Mouse (Mus musculus) retina, postnatal 1 day (tissue): ENCODE measurements around the gene Stk39.
A peak's percentile ranks its signal among the peaks of the same experiment; 100 is the strongest.

Experiments used
- DNase-seq: peaks from one replicate; pipeline ENCODE4 v3.0.0-alpha.2; 2012

Gene Stk39

DNA sequence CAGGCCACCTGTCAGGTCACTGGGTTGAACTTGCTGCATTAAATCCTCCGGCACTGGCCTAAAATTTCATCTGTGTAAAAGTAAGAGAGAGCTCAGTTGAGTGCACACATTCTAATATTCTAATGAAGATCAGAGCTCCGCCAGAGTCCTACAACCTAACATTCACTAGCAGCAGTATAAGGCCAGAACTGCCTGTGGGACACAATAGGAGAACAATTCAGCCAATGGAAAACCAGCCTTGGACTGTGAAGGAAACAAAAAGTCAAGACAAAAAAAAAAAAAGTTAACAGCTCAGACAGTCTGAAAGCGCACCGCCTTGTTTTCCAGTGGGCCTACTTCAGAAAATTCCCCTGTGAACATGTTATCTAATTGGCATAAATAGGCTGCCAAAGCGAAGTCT, 137.1 kb downstream of the Stk39 start:
- DNase-seq = no peak

- DNase-seq = no peak
Measured at GRCm38 (mm10) chr2:68325306-68325705, 146.8 kb downstream of the Stk39 start.

DNA sequence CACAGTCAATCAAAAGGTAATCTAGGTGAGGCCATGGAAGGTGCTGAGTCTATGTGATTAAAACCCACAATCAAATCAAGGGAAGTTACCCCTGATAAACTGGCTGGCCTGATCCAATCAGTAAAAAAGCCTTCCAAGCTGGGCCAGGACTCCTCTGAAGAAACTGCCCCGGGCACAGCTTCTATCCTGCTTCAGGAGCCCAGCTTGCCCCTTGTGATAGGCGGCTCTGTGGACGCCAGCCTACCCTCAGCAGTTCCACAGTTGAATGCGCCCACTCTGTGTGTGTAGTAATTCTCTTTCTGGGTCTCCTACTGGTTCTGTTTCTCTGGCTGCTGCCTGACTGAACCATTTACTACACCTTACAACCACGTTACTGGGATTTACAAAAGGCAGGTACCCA, 150.8 kb downstream of the Stk39 start:
- no peak for DNase-seq

GRCm38 (mm10) chr2:68320670-68321069, 151.4 kb downstream of the Stk39 start:
- DNase-seq = peak; percentile 93

DNA sequence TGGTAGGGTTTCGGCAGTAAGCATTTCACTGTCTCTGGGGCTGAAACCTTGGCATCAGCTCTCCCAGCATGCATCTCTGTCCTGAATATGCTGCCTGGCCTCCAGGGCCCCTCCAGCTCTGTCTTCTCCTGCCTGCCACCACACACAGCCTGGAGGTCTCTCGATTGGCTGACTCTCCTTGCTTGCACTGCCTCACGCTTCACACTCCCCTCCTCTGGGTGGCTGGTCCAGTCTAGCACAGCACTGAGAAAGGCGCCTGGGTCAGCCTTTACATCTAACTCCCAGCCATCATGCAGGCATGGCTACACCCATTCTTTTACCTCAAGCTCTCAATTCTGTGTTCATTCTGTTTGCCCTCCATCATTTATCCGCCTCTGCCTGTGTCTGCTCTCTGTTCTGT, 153.6 kb downstream of the Stk39 start:
- peak; percentile 14 for DNase-seq

GRCm38 (mm10) chr2:68317895-68318294, 154.2 kb downstream of the Stk39 start:
- DNase-seq = no peak

DNA sequence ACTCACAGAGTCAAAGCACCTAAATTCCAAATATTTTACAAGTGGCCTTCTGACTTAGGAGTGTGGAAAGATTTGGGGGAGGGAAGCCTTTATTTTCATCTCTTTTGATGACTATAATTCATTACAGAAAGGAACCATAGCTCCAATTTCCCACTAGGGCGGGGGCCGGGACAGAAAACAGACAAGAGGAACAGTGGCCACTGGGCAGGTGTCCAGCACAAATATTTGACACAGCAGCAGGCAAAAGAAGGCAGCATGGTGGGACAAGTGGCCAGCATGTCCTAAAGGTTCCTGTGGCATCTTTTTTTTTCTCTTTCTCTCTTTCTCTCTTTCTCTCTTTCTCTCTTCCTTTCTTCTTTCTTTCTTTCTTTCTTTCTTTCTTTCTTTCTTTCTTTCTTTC, 154.6 kb downstream of the Stk39 start:
- DNase-seq = no peak

- peak; percentile 11 for DNase-seq
Measured at GRCm38 (mm10) chr2:68315258-68315657, 156.8 kb downstream of the Stk39 start.

DNA sequence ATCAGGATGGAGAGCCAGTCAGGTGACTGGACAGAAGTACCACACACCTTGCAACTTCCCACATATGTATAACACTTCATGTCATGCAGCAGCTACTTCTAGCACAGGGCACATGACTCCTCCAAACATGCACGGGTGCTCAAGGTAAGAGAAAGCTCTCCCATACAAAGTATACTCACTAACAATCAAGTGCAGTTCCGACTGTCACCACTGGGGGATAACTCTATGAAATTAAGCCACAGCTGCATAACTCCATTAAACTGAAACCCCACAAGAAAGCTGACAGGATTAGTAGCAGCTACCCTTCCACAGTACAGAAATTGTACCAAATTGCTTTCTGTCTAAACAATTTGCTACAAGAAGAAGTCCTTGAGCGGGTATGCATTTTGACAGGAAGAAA, 161.9 kb downstream of the Stk39 start:
- DNase-seq = peak; percentile 34

DNA sequence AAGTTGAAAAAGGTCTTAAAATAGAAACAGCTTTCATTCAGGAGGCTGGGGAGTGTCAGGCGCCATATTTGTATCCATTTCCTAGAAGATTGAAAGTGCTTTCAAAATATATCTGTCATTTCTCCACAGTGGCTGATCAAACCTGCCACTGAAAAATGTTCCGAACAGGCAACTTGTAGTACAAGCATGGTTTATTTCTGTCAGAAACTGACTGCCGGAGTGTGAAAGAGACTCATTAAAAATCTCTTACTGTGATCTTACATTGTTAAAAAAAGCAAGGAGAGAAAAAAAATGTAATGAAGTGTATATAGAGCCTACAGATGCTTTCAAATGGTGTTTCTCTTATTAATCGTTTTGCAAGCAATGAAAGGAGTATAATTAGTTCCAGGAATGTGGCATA, 165.5 kb downstream of the Stk39 start:
- DNase-seq = no peak

DNA sequence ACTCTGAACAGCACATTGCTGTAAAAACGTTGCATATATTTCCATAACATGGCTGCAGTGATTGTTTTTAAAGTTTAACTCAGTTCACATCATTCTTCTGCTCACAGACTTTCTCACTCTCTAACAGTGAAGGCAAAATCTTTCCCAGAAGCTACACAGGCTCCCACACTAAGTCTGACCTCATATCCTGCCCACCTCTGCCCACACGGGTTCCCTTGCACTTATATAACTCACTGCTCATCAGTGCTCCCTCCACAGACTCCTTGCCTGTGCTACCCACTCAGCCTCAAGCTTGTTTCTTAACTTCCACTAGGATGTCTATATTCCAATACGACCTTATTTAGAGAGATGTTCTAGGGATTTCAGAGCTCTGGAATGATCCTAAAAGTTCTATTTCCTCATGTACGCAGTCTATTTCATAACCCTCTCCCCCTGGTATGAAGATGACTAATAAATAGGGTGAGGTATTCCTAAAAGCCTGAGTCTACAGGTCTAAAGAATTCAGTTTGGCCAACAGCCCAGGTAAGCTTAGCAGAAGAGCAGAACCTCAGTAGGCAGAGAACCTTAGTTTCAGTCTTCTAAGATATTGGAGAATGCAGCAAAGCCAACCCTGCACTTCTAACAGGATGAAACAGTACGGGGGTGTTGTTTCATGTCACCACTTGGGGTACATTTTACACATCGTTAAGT, 167.2 kb downstream of the Stk39 start:
- no peak for DNase-seq

DNA sequence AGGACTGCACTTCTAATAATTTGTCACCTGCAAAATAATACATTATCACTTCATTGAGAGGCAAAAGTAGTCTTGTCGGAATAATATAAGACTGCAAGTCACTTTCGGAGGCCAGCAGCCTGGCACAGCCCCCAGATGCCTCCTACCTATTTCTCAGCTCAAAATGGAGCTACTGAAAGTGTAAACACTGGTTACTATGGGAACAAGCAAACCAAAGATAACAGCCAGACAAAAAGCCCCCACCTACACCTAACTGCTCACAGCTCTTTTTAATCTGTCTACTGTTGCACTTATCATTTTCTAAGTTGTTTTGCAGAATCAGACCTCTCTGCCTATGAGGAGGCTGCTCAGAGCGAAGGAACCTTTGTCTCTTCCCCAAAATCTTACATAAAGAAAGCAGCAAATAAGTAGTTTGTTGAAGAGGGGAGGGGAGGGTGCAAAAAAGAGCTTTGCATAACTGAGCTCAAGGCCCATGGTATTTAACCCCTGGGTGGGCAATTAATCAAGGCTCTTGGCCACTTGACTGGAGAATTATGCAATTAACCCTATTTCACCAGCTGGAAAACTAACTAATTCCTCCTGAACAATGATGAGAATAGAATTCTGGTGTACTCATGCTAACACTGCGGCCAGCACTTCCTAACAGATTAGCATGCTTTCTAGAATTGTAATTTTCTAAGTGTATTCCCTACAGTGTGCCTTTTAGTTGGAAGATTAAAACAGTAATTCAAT, 170.1 kb downstream of the Stk39 start:
- DNase-seq = peak; percentile 69

- DNase-seq = no peak
Measured at GRCm38 (mm10) chr2:68298356-68298755, 173.7 kb downstream of the Stk39 start.

- DNase-seq = no peak
Measured at GRCm38 (mm10) chr2:68297955-68298354, 174.1 kb downstream of the Stk39 start.

- DNase-seq = no peak
Measured at GRCm38 (mm10) chr2:68296743-68297142, 175.3 kb downstream of the Stk39 start.

DNA sequence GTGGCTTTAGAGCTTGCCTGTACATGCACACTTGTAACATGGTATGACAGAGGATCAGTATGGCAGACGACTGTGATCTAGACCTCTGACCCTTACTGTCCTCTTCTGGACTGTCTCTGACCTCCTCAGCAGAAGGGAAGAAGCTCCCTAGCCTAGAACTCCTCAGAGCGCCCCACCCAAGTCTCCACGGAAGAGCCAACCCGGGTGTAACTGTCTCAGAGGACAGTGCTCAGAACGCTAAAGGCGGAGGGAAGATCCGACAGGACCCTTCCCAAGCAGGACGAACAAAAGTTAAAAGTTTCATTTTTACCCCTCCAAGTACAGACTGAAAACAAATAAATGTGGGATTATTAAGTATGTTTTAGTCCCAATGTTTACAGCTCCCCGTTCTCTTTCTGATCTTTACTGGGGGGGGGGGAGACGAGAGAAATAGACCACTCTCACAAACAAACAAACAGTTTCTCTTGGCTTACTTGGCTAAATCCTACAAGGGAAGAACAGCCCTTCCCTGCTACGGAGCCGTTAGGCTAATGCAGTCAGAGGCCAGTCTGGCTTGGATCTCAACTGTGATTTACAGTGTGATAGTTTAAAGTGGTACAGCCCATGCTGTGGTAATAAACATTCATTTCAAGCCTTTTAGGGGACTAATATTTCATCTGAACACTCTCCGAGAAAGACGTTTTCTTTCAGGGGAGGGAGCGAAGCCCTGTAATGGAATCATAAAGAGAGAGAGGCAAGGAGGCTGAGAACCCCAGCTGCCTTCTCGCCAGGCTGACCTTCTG, 179.3 kb downstream of the Stk39 start:
- no peak for DNase-seq

DNA sequence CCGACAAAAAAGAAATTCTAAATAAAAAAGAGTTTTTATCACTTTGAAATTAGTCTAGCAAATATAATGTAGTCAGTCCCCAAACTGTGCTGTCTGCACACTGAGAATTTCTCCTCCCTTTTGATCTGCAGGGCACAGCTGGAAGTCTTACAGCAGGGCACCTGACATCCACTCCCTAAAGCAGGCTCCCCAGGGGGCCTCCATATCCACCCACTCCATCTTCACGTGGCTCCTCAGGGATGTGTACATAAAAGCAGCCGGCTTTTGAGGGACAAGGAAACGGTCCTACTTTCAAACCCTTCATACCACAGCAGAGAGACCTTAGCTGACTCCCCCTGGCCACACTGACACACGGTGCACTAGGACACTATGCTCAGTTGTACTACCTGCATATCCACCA, 180.2 kb downstream of the Stk39 start:
- no peak for DNase-seq

- DNase-seq = no peak
Measured at GRCm38 (mm10) chr2:68289961-68290360, 182.1 kb downstream of the Stk39 start.

DNA sequence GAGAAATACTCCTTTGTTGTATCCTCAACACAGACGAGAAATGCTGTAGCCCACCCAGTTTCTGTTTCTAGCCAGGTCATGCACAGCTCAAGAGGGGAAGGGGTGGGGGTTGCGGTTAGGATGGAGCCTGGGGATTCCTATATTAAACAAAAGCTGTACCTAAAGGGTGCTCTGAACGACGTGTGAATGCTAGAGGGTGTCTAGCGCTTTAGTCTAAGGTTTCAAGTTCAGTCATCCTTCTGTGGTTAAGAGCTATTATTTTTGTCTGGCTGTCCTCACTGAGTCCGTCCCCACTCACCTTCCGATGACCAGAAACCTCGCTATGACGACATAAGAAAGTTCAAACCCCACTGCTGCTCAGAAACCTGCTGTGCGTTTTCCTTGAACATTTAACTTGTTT, 182.9 kb downstream of the Stk39 start:
- DNase-seq = no peak

- DNase-seq = no peak
Measured at GRCm38 (mm10) chr2:68288106-68288505, 184.0 kb downstream of the Stk39 start.

GRCm38 (mm10) chr2:68284391-68284790, 187.7 kb downstream of the Stk39 start:
- DNase-seq = no peak

DNA sequence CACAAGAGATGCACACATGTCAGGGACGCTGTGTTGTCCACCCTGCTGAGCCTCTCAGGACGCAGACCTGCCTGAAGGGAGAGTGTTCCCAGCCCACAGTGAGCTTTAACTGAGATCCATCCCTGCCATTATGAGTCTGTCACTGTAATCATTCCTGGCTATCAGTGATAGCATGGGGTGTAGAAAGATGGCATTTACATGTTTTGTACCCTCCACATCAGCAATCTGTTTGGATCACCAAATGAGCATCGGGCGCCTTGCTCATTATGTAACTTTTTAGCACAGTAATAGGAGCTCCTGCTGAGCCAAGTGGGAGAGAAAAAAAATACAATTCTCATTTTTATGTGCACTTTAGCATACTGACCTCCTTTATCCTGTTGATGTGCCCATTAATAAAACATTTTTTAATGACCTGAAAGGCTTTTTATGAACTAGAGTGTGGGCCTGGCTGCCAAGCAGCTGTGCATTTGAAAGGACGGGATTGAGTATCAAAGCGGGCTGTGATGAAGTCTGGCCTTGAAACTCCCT, 189.0 kb downstream of the Stk39 start:
- DNase-seq = peak; percentile 28

- no peak for DNase-seq
Measured at GRCm38 (mm10) chr2:68281575-68281974, 190.5 kb downstream of the Stk39 start.

DNA sequence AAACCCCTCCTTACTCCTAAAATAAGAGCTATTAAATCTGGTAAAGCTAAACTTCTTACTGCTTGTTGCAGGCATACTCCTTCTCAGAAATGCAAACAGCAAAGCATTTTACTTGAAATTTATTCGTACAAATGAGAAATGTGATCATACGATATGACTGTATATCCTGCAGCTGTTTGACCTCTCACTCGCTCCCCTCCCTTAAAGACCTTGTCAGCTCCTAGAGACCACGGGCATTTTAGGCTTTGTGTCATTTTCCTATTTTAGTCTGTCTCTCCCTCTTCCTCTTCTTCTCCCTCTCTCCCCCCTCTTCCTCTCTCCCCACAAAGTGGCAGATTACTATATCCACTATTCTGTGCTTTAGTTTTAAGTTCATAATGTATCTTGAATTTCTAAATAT, 200.8 kb downstream of the Stk39 start:
- DNase-seq = no peak
